Comparison of ENCODE assay signal across 16 mouse cellular contexts in the genomic region with DNA sequence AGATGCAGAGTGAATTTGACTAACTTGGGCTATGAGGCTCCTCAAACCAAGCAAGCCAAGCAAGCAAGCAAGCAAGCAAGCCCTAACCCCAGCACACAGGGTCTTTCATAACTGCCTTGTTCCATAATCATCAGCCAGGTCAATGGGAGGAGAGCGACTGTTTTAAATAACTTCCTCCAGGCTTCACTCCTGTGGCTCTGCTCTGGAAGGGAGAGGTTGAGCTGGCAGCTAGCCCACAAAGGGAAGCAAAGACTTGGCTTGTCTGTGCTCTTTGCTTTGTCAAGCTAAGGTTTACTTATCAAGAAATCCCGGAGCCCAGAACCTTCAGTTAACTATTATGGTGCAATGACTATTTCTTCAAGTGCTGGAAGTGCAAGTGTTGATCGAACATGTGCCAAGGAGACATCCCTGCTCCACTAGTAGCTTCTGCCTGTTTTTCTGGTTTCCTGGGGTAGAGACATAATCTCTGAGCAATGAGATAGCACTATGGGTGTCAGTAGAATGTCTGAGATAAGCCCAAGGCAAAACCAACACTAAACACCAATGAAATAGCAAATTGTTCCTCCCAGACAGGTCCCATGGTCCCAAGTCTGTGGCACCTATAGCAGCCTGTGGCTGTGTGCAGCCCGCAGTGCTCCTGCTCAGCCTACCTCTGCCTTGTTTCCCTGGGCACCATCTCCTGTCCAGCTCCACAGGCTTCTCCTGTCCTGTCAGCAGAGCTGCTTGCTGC.
DNase-seq lines count a peak whose midpoint lies in the region; ATAC-seq and TF ChIP-seq lines count a peak whose summit lies in the region.
"Had no signal": no experiment of that assay in that cellular context is flagged by ENCODE, and none has a peak within 500 bp of the region (broad histone marks: within the 10 kb centered on the region; RNA-seq: fewer than 3 reads in every experiment).

No protein-coding gene starts in this region.

- H3K4me2 ChIP-seq in embryonic facial prominence, embryonic 14.5 days (ENCODE audit: low read depth, low read length), result no peak overlapping the region
- H3K4me2 ChIP-seq: hindbrain, embryonic 15.5 days; lung, embryonic 15.5 days; midbrain, embryonic 15.5 days had no signal

- peak; percentile 60 for DNase-seq in embryonic facial prominence, embryonic 14.5 days (ENCODE audit: low spot score)
- DNase-seq in embryonic facial prominence, embryonic 10.5 days (ENCODE audit: low spot score), result no peak
- DNase-seq in kidney, adult 2 months, result peak; percentile 22
- no peak for DNase-seq in kidney, adult 9 months
- peak; percentile 27 for DNase-seq in lung, postnatal 14 days
- no peak for DNase-seq in lung, adult 2 months
- DNase-seq: gastrocnemius, postnatal 36 days; kidney, adult 18-20 months; layer of hippocampus, adult 9-11 months; right cerebral cortex, postnatal 14 days had no signal

- H3K4me3 ChIP-seq in embryonic facial prominence, embryonic 14.5 days (ENCODE audit: low read depth, low read length), result no peak overlapping the region
- no peak overlapping the region for H3K4me3 ChIP-seq in embryonic facial prominence, embryonic 10.5 days
- H3K4me3 ChIP-seq in kidney, adult 2 months (ENCODE audit: insufficient read depth, low read depth, low read length), result no peak overlapping the region
- H3K4me3 ChIP-seq in lung, adult 2 months (replicated peaks; ENCODE audit: extremely low read depth, low read depth, low read length), result no peak overlapping the region
- H3K4me3 ChIP-seq: hindbrain, embryonic 15.5 days; lung, embryonic 15.5 days; midbrain, embryonic 15.5 days had no signal

- peaks cover 38% of the 10 kb centered on the region for H3K36me3 ChIP-seq in embryonic facial prominence, embryonic 14.5 days (ENCODE audit: control insufficient read depth, insufficient read depth, low read length)
- peaks cover 87% of the 10 kb centered on the region for H3K36me3 ChIP-seq in embryonic facial prominence, embryonic 10.5 days (replicated peaks)
- peaks cover 5% of the 10 kb centered on the region; the same call in 1 of the 2 replicates for H3K36me3 ChIP-seq in kidney, adult 2 months (ENCODE audit: control insufficient read depth, insufficient read depth, low read length)
- H3K36me3 ChIP-seq: G1E had no signal

- WGBS in embryonic facial prominence, embryonic 14.5 days, result 75% methylated on average over 4 of the region's 4 CpGs
- 94% methylated on average over 4 of the region's 4 CpGs for WGBS in embryonic facial prominence, embryonic 10.5 days
- WGBS in kidney, adult 2 months, result 58% methylated on average over 4 of the region's 4 CpGs
- WGBS in lung, adult 2 months, result 55% methylated on average over 4 of the region's 4 CpGs

- no peaks in the 10 kb centered on the region for H3K9me3 ChIP-seq in embryonic facial prominence, embryonic 14.5 days (ENCODE audit: control insufficient read depth, low read length)
- no peaks in the 10 kb centered on the region for H3K9me3 ChIP-seq in embryonic facial prominence, embryonic 10.5 days
- H3K9me3 ChIP-seq: G1E; hindbrain, embryonic 15.5 days; lung, embryonic 15.5 days; midbrain, embryonic 15.5 days had no signal

- no peak overlapping the region for H3K27ac ChIP-seq in embryonic facial prominence, embryonic 14.5 days (replicated peaks; ENCODE audit: low read depth, low read length)
- no peak overlapping the region for H3K27ac ChIP-seq in embryonic facial prominence, embryonic 10.5 days (replicated peaks)
- no peak overlapping the region for H3K27ac ChIP-seq in kidney, adult 2 months (ENCODE audit: insufficient read depth, low read depth, low read length)
- H3K27ac ChIP-seq: hindbrain, embryonic 15.5 days; lung, embryonic 15.5 days; midbrain, embryonic 15.5 days had no signal

- H3K4me1 ChIP-seq in embryonic facial prominence, embryonic 14.5 days (ENCODE audit: control insufficient read depth, insufficient read depth, low read length), result no peaks in the 10 kb centered on the region
- H3K4me1 ChIP-seq in embryonic facial prominence, embryonic 10.5 days, result no peaks in the 10 kb centered on the region
- H3K4me1 ChIP-seq in kidney, adult 2 months (ENCODE audit: control insufficient read depth, insufficient read depth, low read length), result no peaks in the 10 kb centered on the region; the same call in 1 of the 2 replicates
- no peaks in the 10 kb centered on the region for H3K4me1 ChIP-seq in lung, adult 2 months (ENCODE audit: control insufficient read depth, insufficient read depth, low read length)
- H3K4me1 ChIP-seq: lung, embryonic 15.5 days had no signal

- no peaks in the 10 kb centered on the region for H3K27me3 ChIP-seq in embryonic facial prominence, embryonic 14.5 days (replicated peaks; ENCODE audit: control insufficient read depth, insufficient read depth, low read length)
- H3K27me3 ChIP-seq in embryonic facial prominence, embryonic 10.5 days (replicated peaks; ENCODE audit: low read depth, poor library complexity, severe bottlenecking), result no peaks in the 10 kb centered on the region
- no peaks in the 10 kb centered on the region for H3K27me3 ChIP-seq in kidney, adult 2 months (replicated peaks; ENCODE audit: control insufficient read depth, insufficient read depth, low read length)
- H3K27me3 ChIP-seq: hindbrain, embryonic 15.5 days; lung, embryonic 15.5 days; midbrain, embryonic 15.5 days had no signal

- H3K9ac ChIP-seq in embryonic facial prominence, embryonic 14.5 days (ENCODE audit: low read depth, low read length), result no peak overlapping the region
- H3K9ac ChIP-seq: hindbrain, embryonic 15.5 days; lung, embryonic 15.5 days; midbrain, embryonic 15.5 days had no signal

- ATAC-seq in embryonic facial prominence, embryonic 14.5 days (ENCODE audit: low read depth), result no peak
- ATAC-seq in megakaryocyte-erythroid progenitor cell, adult 5-6 weeks (replicated peaks; ENCODE audit: low FRiP score, low TSS enrichment, poor library complexity, severe bottlenecking), result peak; percentile 43
- no peak for ATAC-seq in CD4-positive, CD25-positive, alpha-beta regulatory T cell, adult 4 months
- ATAC-seq: midbrain, embryonic 15.5 days had no signal

- TF ChIP-seq POLR2A in kidney, adult 2 months (IDR thresholded peaks at IDR 0.05; ENCODE audit: low read depth, low read length), result no peak
- no peak for TF ChIP-seq POLR2A in lung, adult 2 months (IDR thresholded peaks at IDR 0.05; ENCODE audit: borderline replicate concordance, extremely low read depth, low read depth, low read length)

- no peak for TF ChIP-seq CTCF in kidney, adult 2 months (conservative IDR thresholded peaks at IDR 0.05; ENCODE audit: insufficient read depth, insufficient read length, low read depth, low read length)
- TF ChIP-seq CTCF in lung, adult 2 months (IDR thresholded peaks at IDR 0.05; ENCODE audit: insufficient read depth, low read length), result no peak

Comparison
In these comparisons a context has a peak if more than half of its experiments do, and no peak if none do; other contexts are left out.
1. DNase-seq: peak in embryonic facial prominence, embryonic 14.5 days (single experiment), kidney, adult 2 months (single experiment) and lung, postnatal 14 days (single experiment); none in embryonic facial prominence, embryonic 10.5 days (single experiment), kidney, adult 9 months (single experiment) and lung, adult 2 months (single experiment).